Mouse (Mus musculus): Measurements from ENCODE around the gene Arhgef10l. TPM values are rescaled to one million over a fixed set of nuclear protein-coding genes. Genes with fewer than 3 reads are reported as not detected.

Arhgef10l gene
- total and polyA plus RNA-seq, 2 experiments: 17.7 to 69.9 TPM

- no peak overlapping the region for H3K27ac ChIP-seq (replicated peaks; ENCODE audit: insufficient read depth, low read depth, low read length)
- H3K27me3 ChIP-seq (ENCODE audit: control insufficient read depth, insufficient read depth, low read length): no peaks in the 10 kb centered on the region
- no peak overlapping the region for H3K9ac ChIP-seq (ENCODE audit: low read depth, low read length)
- TF ChIP-seq POLR2A (IDR thresholded peaks at IDR 0.05; ENCODE audit: extremely low read depth, insufficient read depth, low read length): no peak
- TF ChIP-seq CTCF (IDR thresholded peaks at IDR 0.05; ENCODE audit: low read depth, low read length): no peak
- H3K36me3 ChIP-seq (ENCODE audit: control insufficient read depth, insufficient read depth, low read length): no peaks in the 10 kb centered on the region
- 88% methylated on average over 10 of the region's 10 CpGs for WGBS
- no peak overlapping the region for H3K4me3 ChIP-seq (ENCODE audit: insufficient read depth, low read depth, low read length)
- peaks cover 12% of the 10 kb centered on the region for H3K4me1 ChIP-seq (ENCODE audit: control insufficient read depth, insufficient read depth, low read length)
- no peaks in the 10 kb centered on the region for H3K79me2 ChIP-seq (ENCODE audit: control insufficient read depth, insufficient read depth, low read length)
- no peak for DNase-seq (ENCODE audit: extremely low read depth, low read depth, low spot score)
Measured at GRCm38 (mm10) chr4:140634861-140635388, 30.9 kb downstream of the Arhgef10l start.

- no peaks in the 10 kb centered on the region for H3K36me3 ChIP-seq (ENCODE audit: control insufficient read depth, insufficient read depth, low read length)
- H3K4me3 ChIP-seq (ENCODE audit: insufficient read depth, low read depth, low read length): no peak overlapping the region
- H3K27me3 ChIP-seq (ENCODE audit: control insufficient read depth, insufficient read depth, low read length): no peaks in the 10 kb centered on the region
- H3K27ac ChIP-seq (replicated peaks; ENCODE audit: insufficient read depth, low read depth, low read length): peak overlapping the region; percentile 55
- peak; percentile 41 for DNase-seq (ENCODE audit: extremely low read depth, low read depth, low spot score)
- TF ChIP-seq CTCF (IDR thresholded peaks at IDR 0.05; ENCODE audit: low read depth, low read length) (no peak), POLR2A (IDR thresholded peaks at IDR 0.05; ENCODE audit: extremely low read depth, insufficient read depth, low read length) (no peak)
- no peaks in the 10 kb centered on the region for H3K79me2 ChIP-seq (ENCODE audit: control insufficient read depth, insufficient read depth, low read length)
- H3K9ac ChIP-seq (ENCODE audit: low read depth, low read length): no peak overlapping the region
- H3K4me1 ChIP-seq (ENCODE audit: control insufficient read depth, insufficient read depth, low read length): peaks cover 7% of the 10 kb centered on the region
- WGBS: 17% methylated on average over 6 of the region's 6 CpGs
Measured at GRCm38 (mm10) chr4:140631276-140631849, 34.4 kb downstream of the Arhgef10l start.

GRCm38 (mm10) chr4:140630651-140631241, 35.1 kb downstream of the Arhgef10l start:
- Histone ChIP-seq H3K79me2 (ENCODE audit: control insufficient read depth, insufficient read depth, low read length) (no peaks in the 10 kb centered on the region), H3K27ac (replicated peaks; ENCODE audit: insufficient read depth, low read depth, low read length) (peak overlapping the region; percentile 55), H3K36me3 (ENCODE audit: control insufficient read depth, insufficient read depth, low read length) (no peaks in the 10 kb centered on the region), H3K27me3 (ENCODE audit: control insufficient read depth, insufficient read depth, low read length) (no peaks in the 10 kb centered on the region), H3K9ac (ENCODE audit: low read depth, low read length) (no peak overlapping the region), H3K4me3 (ENCODE audit: insufficient read depth, low read depth, low read length) (no peak overlapping the region), H3K4me1 (ENCODE audit: control insufficient read depth, insufficient read depth, low read length) (peaks cover 5% of the 10 kb centered on the region)
- no peak for DNase-seq (ENCODE audit: extremely low read depth, low read depth, low spot score)
- WGBS: 60% methylated on average over 15 of the region's 15 CpGs
- TF ChIP-seq CTCF (IDR thresholded peaks at IDR 0.05; ENCODE audit: low read depth, low read length): no peak
- TF ChIP-seq POLR2A (IDR thresholded peaks at IDR 0.05; ENCODE audit: extremely low read depth, insufficient read depth, low read length): no peak

GRCm38 (mm10) chr4:140630136-140630535, 35.7 kb downstream of the Arhgef10l start:
- no peak overlapping the region for H3K4me3 ChIP-seq (ENCODE audit: insufficient read depth, low read depth, low read length)
- TF ChIP-seq POLR2A (IDR thresholded peaks at IDR 0.05; ENCODE audit: extremely low read depth, insufficient read depth, low read length) (no peak), CTCF (IDR thresholded peaks at IDR 0.05; ENCODE audit: low read depth, low read length) (no peak)
- peaks cover 5% of the 10 kb centered on the region for H3K4me1 ChIP-seq (ENCODE audit: control insufficient read depth, insufficient read depth, low read length)
- H3K36me3 ChIP-seq (ENCODE audit: control insufficient read depth, insufficient read depth, low read length): no peaks in the 10 kb centered on the region
- H3K79me2 ChIP-seq (ENCODE audit: control insufficient read depth, insufficient read depth, low read length): no peaks in the 10 kb centered on the region
- H3K27ac ChIP-seq (replicated peaks; ENCODE audit: insufficient read depth, low read depth, low read length): peak overlapping the region; percentile 40
- no peak for DNase-seq (ENCODE audit: extremely low read depth, low read depth, low spot score)
- WGBS: 85% methylated on average over 6 of the region's 6 CpGs
- no peak overlapping the region for H3K9ac ChIP-seq (ENCODE audit: low read depth, low read length)
- H3K27me3 ChIP-seq (ENCODE audit: control insufficient read depth, insufficient read depth, low read length): no peaks in the 10 kb centered on the region

- TF ChIP-seq CTCF (IDR thresholded peaks at IDR 0.05; ENCODE audit: low read depth, low read length): no peak
- TF ChIP-seq POLR2A (IDR thresholded peaks at IDR 0.05; ENCODE audit: extremely low read depth, insufficient read depth, low read length): no peak
- no peaks in the 10 kb centered on the region for H3K27me3 ChIP-seq (ENCODE audit: control insufficient read depth, insufficient read depth, low read length)
- WGBS: 80% methylated on average over 4 of the region's 4 CpGs
Measured at GRCm38 (mm10) chr4:140628971-140629370, 36.8 kb downstream of the Arhgef10l start.

GRCm38 (mm10) chr4:140628412-140628943, 37.3 kb downstream of the Arhgef10l start:
- Histone ChIP-seq H3K4me1 (ENCODE audit: control insufficient read depth, insufficient read depth, low read length) (peaks cover 5% of the 10 kb centered on the region), H3K27me3 (ENCODE audit: control insufficient read depth, insufficient read depth, low read length) (no peaks in the 10 kb centered on the region), H3K79me2 (ENCODE audit: control insufficient read depth, insufficient read depth, low read length) (no peaks in the 10 kb centered on the region), H3K4me3 (ENCODE audit: insufficient read depth, low read depth, low read length) (no peak overlapping the region), H3K9ac (ENCODE audit: low read depth, low read length) (no peak overlapping the region), H3K36me3 (ENCODE audit: control insufficient read depth, insufficient read depth, low read length) (no peaks in the 10 kb centered on the region), H3K27ac (replicated peaks; ENCODE audit: insufficient read depth, low read depth, low read length) (no peak overlapping the region)
- no peak for DNase-seq (ENCODE audit: extremely low read depth, low read depth, low spot score)
- WGBS: 88% methylated on average over 11 of the region's 11 CpGs
- no peak for TF ChIP-seq CTCF (IDR thresholded peaks at IDR 0.05; ENCODE audit: low read depth, low read length)
- TF ChIP-seq POLR2A (IDR thresholded peaks at IDR 0.05; ENCODE audit: extremely low read depth, insufficient read depth, low read length): no peak

More at GRCm38 (mm10) chr4:140628971-140629370, 36.8 kb downstream of the Arhgef10l start:
- H3K4me1 ChIP-seq (ENCODE audit: control insufficient read depth, insufficient read depth, low read length): peaks cover 5% of the 10 kb centered on the region
- DNase-seq (ENCODE audit: extremely low read depth, low read depth, low spot score): no peak
- no peak overlapping the region for H3K4me3 ChIP-seq (ENCODE audit: insufficient read depth, low read depth, low read length)
- H3K79me2 ChIP-seq (ENCODE audit: control insufficient read depth, insufficient read depth, low read length): no peaks in the 10 kb centered on the region
- no peak overlapping the region for H3K9ac ChIP-seq (ENCODE audit: low read depth, low read length)
- H3K36me3 ChIP-seq (ENCODE audit: control insufficient read depth, insufficient read depth, low read length): no peaks in the 10 kb centered on the region
- peak overlapping the region; percentile 27; the same call in 1 of the 2 replicates for H3K27ac ChIP-seq (replicated peaks; ENCODE audit: insufficient read depth, low read depth, low read length)

Data from liver, adult 2 months (tissue).